Mouse (Mus musculus) neural tube, embryonic 15.5 days (tissue): ENCODE measurements at regions not wholly inside any gene's neighbourhood (a gene's known extent, or its start where the extent isn't known, plus 50 kb on each side); places are given as distances from the start of the nearest gene placed in this dataset.

Experiments used
- ATAC-seq: fragments of 200-750 bp; cut with Nextera tagmentation; 2 replicates; pipeline ENCODE4 v1.8.0; 2017; ENCODE audit warnings: mild to moderate bottlenecking, moderate TSS enrichment, moderate library complexity; ENCODE audit not compliant: low FRiP score
- H3K27ac ChIP-seq: fragments of 300-500 bp; sonication (generic); replicated peaks from 2 replicates; pipeline ENCODE4 v1.5.1; 2015; ENCODE audit warnings: mild to moderate bottlenecking, inconsistent platforms
- H3K27me3 ChIP-seq: fragments of 300-500 bp; sonication (generic); replicated peaks from 2 replicates; pipeline ENCODE4 v1.6.1; 2015; ENCODE audit warnings: inconsistent platforms
- H3K36me3 ChIP-seq: fragments of 300-500 bp; sonication (generic); 2 replicates; pipeline ENCODE4 v1.6.1; 2015; ENCODE audit warnings: inconsistent platforms
- H3K4me1 ChIP-seq: fragments of 300-500 bp; sonication (generic); 2 replicates; pipeline ENCODE4 v1.6.1; 2015; ENCODE audit warnings: inconsistent platforms
- H3K4me2 ChIP-seq: fragments of 300-500 bp; sonication (generic); 2 replicates; pipeline ENCODE4 v1.6.1; 2015; ENCODE audit warnings: inconsistent platforms, mild to moderate bottlenecking, moderate library complexity
- H3K4me3 ChIP-seq: fragments of 300-500 bp; sonication (generic); replicated peaks from 2 replicates; pipeline ENCODE4 v1.5.1; 2015; ENCODE audit warnings: mild to moderate bottlenecking, inconsistent platforms
- H3K9ac ChIP-seq: fragments of 300-500 bp; sonication (generic); replicated peaks from 2 replicates; pipeline ENCODE4 v1.6.1; 2015; ENCODE audit warnings: mild to moderate bottlenecking, inconsistent platforms
- H3K9me3 ChIP-seq: fragments of 300-500 bp; sonication (generic); replicated peaks from 2 replicates; pipeline ENCODE4 v1.6.1; 2016; ENCODE audit warnings: inconsistent platforms
- WGBS: fragments of 180-500 bp; shearing (Covaris S2); methylation state at CpG from one replicate; pipeline ENCODE4 v1.1.7; 2015; ENCODE audit warnings: mixed read lengths; 5-methylcytosine and 5-hydroxymethylcytosine counted together

DNA sequence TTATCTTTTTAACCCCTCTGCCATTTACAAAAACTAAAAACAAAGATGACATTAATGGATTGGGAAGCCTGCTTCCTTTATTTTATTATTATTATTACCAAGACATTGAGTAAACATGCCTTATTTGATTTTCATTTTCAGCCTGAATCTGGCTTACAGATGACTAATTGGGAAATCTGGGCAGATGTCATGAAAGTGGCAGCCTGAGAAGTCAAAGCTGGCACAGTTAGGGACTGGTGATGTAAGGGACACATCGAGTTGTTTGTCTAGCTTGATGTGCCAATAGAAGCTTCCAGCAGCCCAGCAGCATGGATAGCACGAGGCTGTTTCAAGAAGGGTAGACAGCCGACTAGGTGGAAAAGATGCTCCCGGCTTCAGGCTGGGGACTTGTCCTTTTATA lies 197.2 kb upstream of the 1810046K07Rik start:
- Histone ChIP-seq H3K9ac (no peak overlapping the region), H3K27ac (no peak overlapping the region), H3K4me3 (no peak overlapping the region), H3K4me1 (no peaks in the 10 kb centered on the region), H3K4me2 (no peak overlapping the region), H3K36me3 (no peaks in the 10 kb centered on the region), H3K9me3 (no peaks in the 10 kb centered on the region), H3K27me3 (no peaks in the 10 kb centered on the region)
- ATAC-seq: no peak
- WGBS: 85% methylated on average over 4 of the region's 4 CpGs

DNA sequence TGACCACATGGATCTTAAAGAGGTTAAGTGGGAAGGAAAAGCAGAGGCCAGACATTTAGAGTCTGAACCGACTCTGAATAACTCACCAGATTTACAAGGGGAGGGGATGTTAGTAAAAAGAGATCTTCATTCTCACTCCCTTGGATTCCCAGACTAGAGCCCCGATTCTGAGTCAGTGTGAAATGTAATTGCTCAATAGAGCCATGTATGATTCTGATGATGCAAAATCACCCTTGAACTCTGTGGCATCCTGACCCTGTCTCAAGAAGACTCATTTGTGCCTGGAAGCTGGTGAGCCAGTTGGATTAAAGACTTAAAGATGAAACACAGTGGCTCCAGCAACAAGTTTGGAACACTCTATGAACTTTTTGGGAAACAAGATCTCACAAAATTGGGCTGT lies 210.2 kb upstream of the 1810046K07Rik start:
- no peak overlapping the region for H3K27ac ChIP-seq
- H3K27me3 ChIP-seq: no peaks in the 10 kb centered on the region
- no peaks in the 10 kb centered on the region for H3K9me3 ChIP-seq
- no peak overlapping the region for H3K9ac ChIP-seq
- ATAC-seq: no peak
- H3K4me3 ChIP-seq: no peak overlapping the region
- H3K4me2 ChIP-seq: no peak overlapping the region
- no peaks in the 10 kb centered on the region for H3K36me3 ChIP-seq
- no peaks in the 10 kb centered on the region for H3K4me1 ChIP-seq
- 54% methylated on average over 2 of the region's 2 CpGs for WGBS

DNA sequence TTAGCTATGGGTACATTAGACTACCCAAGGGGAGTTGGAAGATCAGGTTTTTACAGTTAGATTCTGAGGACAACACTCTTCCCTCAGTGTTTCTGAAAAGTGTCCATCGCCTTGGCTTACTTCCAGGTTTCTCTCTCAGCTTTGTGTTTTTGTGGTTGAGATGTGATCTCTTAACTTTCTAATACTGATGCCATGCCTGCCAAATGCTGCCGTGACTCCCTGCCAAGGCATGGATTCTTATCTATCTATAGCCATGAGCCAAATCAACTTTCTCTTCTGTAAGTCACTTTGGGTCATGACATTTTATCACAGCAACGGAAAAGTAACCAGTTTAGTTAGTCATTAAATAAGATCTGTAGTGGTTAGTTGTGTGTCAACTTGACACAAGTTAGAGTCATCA lies 213.2 kb upstream of the 1810046K07Rik start:
- Histone ChIP-seq H3K27me3 (no peaks in the 10 kb centered on the region), H3K36me3 (no peaks in the 10 kb centered on the region), H3K27ac (no peak overlapping the region), H3K9ac (no peak overlapping the region), H3K4me2 (no peak overlapping the region), H3K4me3 (no peak overlapping the region), H3K9me3 (no peaks in the 10 kb centered on the region), H3K4me1 (no peaks in the 10 kb centered on the region)
- no peak for ATAC-seq
- 92% methylated on average over 3 of the region's 3 CpGs for WGBS

DNA sequence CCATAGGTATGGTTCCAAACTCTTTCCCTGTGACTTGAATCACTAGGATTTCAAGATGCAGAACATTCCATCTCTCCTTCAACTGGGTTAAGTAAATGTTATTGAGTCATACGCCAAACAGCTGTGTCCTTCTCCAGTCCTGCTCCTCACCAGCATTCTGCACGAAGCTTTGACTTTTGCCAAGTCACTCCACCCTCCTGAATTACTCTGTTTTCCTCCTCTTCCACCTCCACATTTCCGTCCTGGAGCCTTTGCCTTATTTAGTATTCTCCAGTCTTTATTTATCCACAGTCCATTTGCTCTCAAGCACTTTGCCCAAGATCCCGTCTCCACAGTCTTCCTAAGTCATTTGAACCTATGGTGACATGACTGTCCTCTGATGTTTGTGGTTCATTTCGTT lies 193.1 kb upstream of the Arhgap20 start:
- Histone ChIP-seq H3K9me3 (no peaks in the 10 kb centered on the region), H3K36me3 (no peaks in the 10 kb centered on the region), H3K4me3 (no peak overlapping the region), H3K27me3 (no peaks in the 10 kb centered on the region), H3K27ac (no peak overlapping the region), H3K4me2 (no peak overlapping the region), H3K4me1 (no peaks in the 10 kb centered on the region), H3K9ac (no peak overlapping the region)
- no peak for ATAC-seq
- 82% methylated on average over 5 of the region's 5 CpGs for WGBS

DNA sequence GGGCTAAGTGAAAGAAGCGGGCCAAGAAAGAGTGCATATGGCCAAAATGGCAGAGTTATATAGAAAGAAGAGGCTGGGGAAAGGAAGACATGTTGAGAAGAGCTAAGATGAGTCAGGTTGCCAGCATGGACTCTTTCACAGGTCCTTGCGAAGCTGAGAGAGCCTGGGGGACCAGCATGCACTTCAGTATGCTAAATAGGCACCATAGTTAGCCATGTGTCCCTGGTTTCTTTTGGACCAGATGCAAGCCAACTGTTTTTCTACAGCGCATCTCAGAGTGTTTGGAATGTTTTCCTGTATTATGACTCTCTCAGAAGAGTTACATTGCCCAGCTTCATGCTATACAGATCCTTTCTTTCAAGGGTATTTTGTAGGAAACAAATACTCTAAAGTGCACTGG lies 183.5 kb upstream of the Arhgap20 start:
- Histone ChIP-seq H3K9ac (no peak overlapping the region), H3K4me1 (no peaks in the 10 kb centered on the region), H3K4me3 (no peak overlapping the region), H3K27ac (no peak overlapping the region), H3K4me2 (no peak overlapping the region), H3K27me3 (no peaks in the 10 kb centered on the region), H3K36me3 (no peaks in the 10 kb centered on the region), H3K9me3 (no peaks in the 10 kb centered on the region)
- no peak for ATAC-seq
- 87% methylated on average over 3 of the region's 3 CpGs for WGBS

DNA sequence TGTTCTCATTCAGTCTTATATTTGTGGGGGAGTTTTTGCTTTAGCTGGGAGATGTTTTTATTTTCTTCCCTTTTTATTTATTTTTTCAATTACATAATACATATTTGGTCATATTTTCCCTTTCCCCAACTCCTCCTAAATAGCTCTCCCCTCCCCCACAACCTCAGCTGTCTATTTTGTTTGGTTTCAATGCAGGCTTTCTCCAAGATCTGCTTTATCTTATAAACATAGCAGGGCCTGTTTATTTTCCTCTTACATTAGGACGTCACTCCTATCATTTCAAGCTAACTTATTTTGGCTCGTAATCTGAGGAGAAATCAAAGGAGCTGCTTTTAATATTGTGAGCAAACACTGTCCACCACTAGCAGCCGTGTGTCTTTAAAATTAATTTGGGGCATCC lies 171.4 kb upstream of the Arhgap20 start:
- H3K9me3 ChIP-seq: no peaks in the 10 kb centered on the region
- H3K4me1 ChIP-seq: no peaks in the 10 kb centered on the region
- H3K36me3 ChIP-seq: no peaks in the 10 kb centered on the region
- H3K9ac ChIP-seq: no peak overlapping the region
- no peaks in the 10 kb centered on the region for H3K27me3 ChIP-seq
- H3K4me3 ChIP-seq: no peak overlapping the region
- H3K4me2 ChIP-seq: no peak overlapping the region
- ATAC-seq: no peak
- 69% methylated on average over 3 of the region's 3 CpGs for WGBS
- H3K27ac ChIP-seq: no peak overlapping the region

DNA sequence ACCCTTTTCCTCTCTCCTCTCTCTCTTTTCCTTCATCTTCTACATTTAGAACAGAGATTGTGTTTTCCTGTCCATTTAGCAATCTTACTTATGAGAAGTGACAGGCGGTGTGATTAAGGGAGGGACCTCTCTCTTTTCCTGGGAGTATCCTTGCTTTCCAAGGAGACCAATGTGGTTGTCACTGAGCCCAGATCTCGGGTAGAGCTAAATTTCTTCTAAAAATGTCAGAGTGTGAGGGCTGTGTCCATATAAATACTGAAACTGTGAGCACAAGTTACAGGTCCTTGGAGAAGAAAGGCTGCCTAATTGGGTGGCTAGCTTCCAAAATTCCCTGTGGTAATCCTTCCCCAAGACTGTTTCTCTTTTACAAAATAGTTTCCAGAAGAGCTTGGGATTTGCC lies 166.4 kb upstream of the Arhgap20 start:
- no peaks in the 10 kb centered on the region for H3K9me3 ChIP-seq
- H3K4me2 ChIP-seq: no peak overlapping the region
- no peaks in the 10 kb centered on the region for H3K36me3 ChIP-seq
- H3K27ac ChIP-seq: no peak overlapping the region
- no peaks in the 10 kb centered on the region for H3K27me3 ChIP-seq
- ATAC-seq: no peak
- no peaks in the 10 kb centered on the region for H3K4me1 ChIP-seq
- H3K9ac ChIP-seq: no peak overlapping the region
- 76% methylated on average over 2 of the region's 2 CpGs for WGBS
- no peak overlapping the region for H3K4me3 ChIP-seq

DNA sequence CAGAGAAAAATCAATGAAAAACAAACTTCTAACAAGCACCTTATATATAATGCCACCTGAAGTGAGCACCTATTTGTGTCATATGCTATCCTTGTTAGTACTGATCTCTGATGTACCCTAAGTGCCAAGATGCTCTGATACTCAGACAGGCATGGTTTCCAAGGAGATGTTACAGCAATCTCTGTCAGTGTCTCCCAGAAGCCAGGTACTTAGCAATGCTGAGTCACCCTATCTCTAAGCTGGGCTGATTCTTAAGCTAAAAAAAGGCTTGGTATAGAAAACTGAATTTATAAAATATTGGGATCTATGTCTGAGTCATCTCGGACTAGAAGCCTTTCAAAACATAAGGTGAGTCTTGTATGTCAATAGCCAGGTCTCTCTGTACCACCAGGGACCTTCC lies 157.0 kb upstream of the Arhgap20 start:
- H3K4me2 ChIP-seq: no peak overlapping the region
- no peaks in the 10 kb centered on the region for H3K27me3 ChIP-seq
- H3K4me1 ChIP-seq: no peaks in the 10 kb centered on the region
- ATAC-seq: no peak
- H3K9me3 ChIP-seq: no peaks in the 10 kb centered on the region
- no peak overlapping the region for H3K4me3 ChIP-seq
- H3K27ac ChIP-seq: no peak overlapping the region
- H3K9ac ChIP-seq: no peak overlapping the region
- no peaks in the 10 kb centered on the region for H3K36me3 ChIP-seq
- WGBS: 71% methylated on average over 1 of the region's 1 CpGs

DNA sequence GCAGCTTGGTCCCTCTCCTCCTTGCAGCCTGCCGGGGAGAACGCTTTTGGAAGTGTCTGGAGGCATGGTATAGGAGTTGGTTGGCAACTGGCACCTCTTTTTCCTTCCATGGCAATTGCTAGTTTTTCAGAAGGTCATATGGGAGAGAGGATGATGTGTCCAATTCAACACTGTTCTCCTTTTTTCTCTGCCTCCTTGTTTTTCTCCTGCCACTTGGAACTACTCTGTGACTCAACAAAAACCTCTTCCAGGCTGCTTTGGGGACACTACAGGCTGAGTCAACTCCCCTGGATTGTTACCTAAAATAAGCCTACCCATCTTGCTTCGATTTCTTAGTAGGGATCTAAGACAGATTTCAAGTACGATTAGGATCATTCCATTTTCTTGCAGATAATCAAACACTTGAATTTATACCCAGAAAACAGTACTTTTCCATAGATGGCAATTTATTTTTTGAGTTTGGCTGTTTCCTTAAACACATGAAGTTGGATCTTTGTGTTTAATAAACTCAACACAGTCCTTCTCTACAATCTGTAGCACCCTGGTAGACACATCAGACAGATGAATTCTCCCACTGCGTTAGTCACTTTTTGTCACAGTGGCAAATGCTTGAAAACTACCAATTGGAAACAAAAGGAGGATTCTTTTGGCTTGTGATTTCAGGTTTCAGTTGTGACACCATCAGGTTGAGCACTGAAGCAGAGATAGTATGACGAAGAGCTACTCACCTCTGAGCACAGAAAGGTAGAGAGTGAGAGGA lies 156.3 kb upstream of the Arhgap20 start:
- Histone ChIP-seq H3K9ac (no peak overlapping the region), H3K4me3 (no peak overlapping the region), H3K4me2 (no peak overlapping the region), H3K27ac (no peak overlapping the region), H3K27me3 (no peaks in the 10 kb centered on the region), H3K4me1 (no peaks in the 10 kb centered on the region), H3K9me3 (no peaks in the 10 kb centered on the region), H3K36me3 (no peaks in the 10 kb centered on the region)
- WGBS: 91% methylated on average over 6 of the region's 6 CpGs
- no peak for ATAC-seq

DNA sequence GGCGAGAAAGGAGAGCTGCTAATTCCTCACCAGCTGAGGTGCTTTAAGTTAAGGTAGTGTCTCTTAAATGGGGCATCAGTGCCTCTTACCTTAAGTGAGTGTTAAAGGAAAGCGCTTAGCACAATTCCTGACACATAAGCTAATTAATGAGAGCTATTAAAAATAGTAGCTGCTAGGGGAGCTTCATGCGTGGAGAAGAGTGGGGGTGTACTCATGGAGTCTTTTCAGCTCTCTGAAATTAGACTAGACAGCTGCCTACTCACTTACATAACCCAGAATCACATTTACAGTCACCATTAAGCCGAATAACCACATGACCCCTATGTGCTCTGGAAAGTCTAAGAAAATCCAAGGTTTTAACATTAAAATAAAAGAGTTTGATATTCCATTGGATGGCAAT lies 139.0 kb upstream of the Arhgap20 start:
- WGBS: 72% methylated on average over 4 of the region's 4 CpGs
- no peak overlapping the region for H3K4me3 ChIP-seq
- no peak overlapping the region for H3K4me2 ChIP-seq
- H3K36me3 ChIP-seq: no peaks in the 10 kb centered on the region
- no peaks in the 10 kb centered on the region for H3K27me3 ChIP-seq
- no peak overlapping the region for H3K9ac ChIP-seq
- no peaks in the 10 kb centered on the region for H3K9me3 ChIP-seq
- H3K4me1 ChIP-seq: no peaks in the 10 kb centered on the region
- no peak for ATAC-seq
- no peak overlapping the region for H3K27ac ChIP-seq

DNA sequence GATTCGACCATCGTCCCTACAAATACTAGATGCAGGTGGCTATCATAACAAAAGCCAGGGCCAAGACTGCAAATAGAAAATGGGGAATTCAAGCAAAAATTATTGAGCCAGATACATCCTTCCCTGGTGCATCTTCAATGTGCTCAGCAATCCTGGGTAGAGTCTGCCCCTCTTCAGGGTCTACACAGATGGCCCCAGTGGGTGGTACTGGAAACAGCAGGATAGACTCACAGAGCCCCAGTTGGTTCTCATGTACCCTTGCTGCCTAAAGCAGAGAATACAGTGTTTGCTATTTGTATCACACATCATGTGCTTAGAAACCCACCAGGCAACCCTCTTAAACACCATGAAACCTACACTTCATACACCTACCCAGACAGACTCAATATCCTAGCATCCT lies 129.0 kb upstream of the Arhgap20 start:
- no peaks in the 10 kb centered on the region for H3K9me3 ChIP-seq
- no peaks in the 10 kb centered on the region for H3K36me3 ChIP-seq
- no peak overlapping the region for H3K4me3 ChIP-seq
- peak overlapping the region; percentile 77 for H3K27ac ChIP-seq
- peak; percentile 17; the same call in 1 of the 2 replicates for ATAC-seq
- H3K27me3 ChIP-seq: no peaks in the 10 kb centered on the region
- no peak overlapping the region for H3K4me2 ChIP-seq
- no peak overlapping the region for H3K9ac ChIP-seq
- peaks cover 20% of the 10 kb centered on the region for H3K4me1 ChIP-seq
- 75% methylated on average over 2 of the region's 2 CpGs for WGBS

DNA sequence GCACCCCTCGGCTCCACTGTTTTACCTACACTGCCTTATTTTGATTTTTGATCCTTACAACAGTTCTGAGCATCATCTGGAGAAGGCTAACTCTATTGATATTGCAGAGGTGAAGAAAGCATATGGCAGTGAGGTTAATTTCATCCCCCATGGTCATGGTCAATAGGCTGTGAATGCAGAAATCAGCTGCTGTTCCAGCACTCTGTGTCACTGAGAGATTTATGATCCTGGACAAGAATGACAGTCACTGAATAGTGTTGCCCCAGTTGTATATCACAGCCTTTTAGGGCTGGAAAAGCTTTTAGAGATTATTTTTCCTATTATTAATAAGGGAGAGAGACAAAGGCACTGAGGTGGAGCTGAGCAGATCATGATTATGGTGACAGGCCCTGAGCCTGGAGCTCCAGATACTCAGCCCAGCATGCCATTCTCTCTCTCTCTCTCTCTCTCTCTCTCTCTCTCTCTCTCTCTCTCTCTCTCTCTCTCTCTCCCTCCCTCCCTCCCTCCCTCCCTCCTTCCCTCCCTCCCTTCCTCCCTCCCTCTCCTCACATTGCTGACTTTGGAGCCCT lies 128.5 kb upstream of the Arhgap20 start:
- no peak overlapping the region for H3K9ac ChIP-seq
- H3K9me3 ChIP-seq: no peaks in the 10 kb centered on the region
- peak; percentile 61 for ATAC-seq
- H3K27me3 ChIP-seq: no peaks in the 10 kb centered on the region
- H3K36me3 ChIP-seq: no peaks in the 10 kb centered on the region
- 46% methylated on average over 1 of the region's 1 CpGs for WGBS
- peaks cover 22% of the 10 kb centered on the region for H3K4me1 ChIP-seq
- H3K4me3 ChIP-seq: no peak overlapping the region
- H3K4me2 ChIP-seq: no peak overlapping the region
- H3K27ac ChIP-seq: peak overlapping the region; percentile 77
